Mouse (Mus musculus): ENCODE data around the gene Taf5l. TPM values are rescaled to one million over a fixed set of nuclear protein-coding genes. Genes with fewer than 3 reads are reported as not detected.

Gene Taf5l
- 18.0 and 21.0 TPM in 2 replicates for polyA plus RNA-seq (2015; fragmentation: Nextera tagmentation; extraction: Ambion mirVana)

- Histone ChIP-seq H3K9ac (ENCODE audit: low read length) (peak within 1 kb of the TSS; percentile 87), H3K4me3 (ENCODE audit: low read depth, low read length) (peak within 1 kb of the TSS; percentile 72), H3K36me3 (ENCODE audit: control insufficient read depth, insufficient read depth, low read length) (peaks cover 2% of the 10 kb centered on the region; the same call in 1 of the 2 replicates), H3K4me1 (replicated peaks; ENCODE audit: control insufficient read depth, insufficient read depth) (0 out of 2 replicates have a peak, but pooled peaks cover 3% of the 10 kb centered on the region), H3K27me3 (ENCODE audit: control insufficient read depth, insufficient read depth, low read length) (no peaks in the 10 kb centered on the region), H3K9me3 (ENCODE audit: control insufficient read depth, low read length) (no peaks in the 10 kb centered on the region), H3K4me2 (replicated peaks; ENCODE audit: low read depth) (peak within 1 kb of the TSS; percentile 82), H3K27ac (replicated peaks) (peak within 1 kb of the TSS; percentile 92)
- peak; percentile 94 for DNase-seq (ENCODE audit: low spot score)
- peak; percentile 93 for ATAC-seq (ENCODE audit: low FRiP score, low TSS enrichment)
- TF ChIP-seq CTCF (IDR thresholded peaks at IDR 0.05; ENCODE audit: low read depth) (no peak), EP300 (optimal IDR thresholded peaks at IDR 0.05) (no peak)
- under 1% methylated on average over 56 of the region's 74 CpGs for WGBS
These were observed at the start of gene Taf5l, which contains the start of gene Urb2 for GRCm38 (mm10) chr8:124021237-124022227. Gene Taf5l (minus strand): TSS chr8:124021397. Gene Urb2 (plus strand): TSS chr8:124021508.

GRCm38 (mm10) chr8:124070363-124071324 is 49.4 kb upstream of the Taf5l start:
- Histone ChIP-seq H3K4me1 (replicated peaks; ENCODE audit: control insufficient read depth, insufficient read depth) (no peaks in the 10 kb centered on the region), H3K4me3 (ENCODE audit: low read depth, low read length) (no peak overlapping the region), H3K9me3 (ENCODE audit: control insufficient read depth, low read length) (no peaks in the 10 kb centered on the region), H3K4me2 (replicated peaks; ENCODE audit: low read depth) (no peak overlapping the region), H3K27ac (replicated peaks) (no peak overlapping the region), H3K36me3 (ENCODE audit: control insufficient read depth, insufficient read depth, low read length) (no peaks in the 10 kb centered on the region), H3K9ac (ENCODE audit: low read length) (no peak overlapping the region), H3K27me3 (ENCODE audit: control insufficient read depth, insufficient read depth, low read length) (no peaks in the 10 kb centered on the region)
- no peak for ATAC-seq (ENCODE audit: low FRiP score, low TSS enrichment)
- DNase-seq (ENCODE audit: low spot score): no peak
- WGBS: 62% methylated on average over 18 of the region's 18 CpGs
- TF ChIP-seq CTCF (IDR thresholded peaks at IDR 0.05; ENCODE audit: low read depth): no peak
- no peak for TF ChIP-seq EP300 (optimal IDR thresholded peaks at IDR 0.05)

GRCm38 (mm10) chr8:124067059-124067750 is 46.0 kb upstream of the Taf5l start:
- TF ChIP-seq EP300 (optimal IDR thresholded peaks at IDR 0.05) (no peak), CTCF (IDR thresholded peaks at IDR 0.05; ENCODE audit: low read depth) (no peak)
- H3K36me3 ChIP-seq (ENCODE audit: control insufficient read depth, insufficient read depth, low read length): no peaks in the 10 kb centered on the region
- no peaks in the 10 kb centered on the region for H3K4me1 ChIP-seq (replicated peaks; ENCODE audit: control insufficient read depth, insufficient read depth)
- no peak overlapping the region for H3K4me3 ChIP-seq (ENCODE audit: low read depth, low read length)
- H3K9ac ChIP-seq (ENCODE audit: low read length): no peak overlapping the region
- whole genome bisulfite sequencing: 55% methylated on average over 4 of the region's 4 CpGs
- no peak overlapping the region for H3K27ac ChIP-seq (replicated peaks)
- H3K27me3 ChIP-seq (ENCODE audit: control insufficient read depth, insufficient read depth, low read length): no peaks in the 10 kb centered on the region
- no peak for DNase-seq (ENCODE audit: low spot score)
- H3K9me3 ChIP-seq (ENCODE audit: control insufficient read depth, low read length): no peaks in the 10 kb centered on the region
- no peak overlapping the region for H3K4me2 ChIP-seq (replicated peaks; ENCODE audit: low read depth)
- no peak for ATAC-seq (ENCODE audit: low FRiP score, low TSS enrichment)

GRCm38 (mm10) chr8:124066325-124067058 is 45.3 kb upstream of the Taf5l start:
- no peak overlapping the region for H3K4me2 ChIP-seq (replicated peaks; ENCODE audit: low read depth)
- no peak overlapping the region for H3K4me3 ChIP-seq (ENCODE audit: low read depth, low read length)
- no peaks in the 10 kb centered on the region for H3K9me3 ChIP-seq (ENCODE audit: control insufficient read depth, low read length)
- WGBS: 54% methylated on average over 4 of the region's 4 CpGs
- ATAC-seq (ENCODE audit: low FRiP score, low TSS enrichment) (no peak), DNase-seq (ENCODE audit: low spot score) (no peak)
- TF ChIP-seq EP300 (optimal IDR thresholded peaks at IDR 0.05): no peak
- peak; percentile 7; the same call in 1 of the 2 replicates for TF ChIP-seq CTCF (IDR thresholded peaks at IDR 0.05; ENCODE audit: low read depth)
- no peak overlapping the region for H3K9ac ChIP-seq (ENCODE audit: low read length)
- no peak overlapping the region for H3K27ac ChIP-seq (replicated peaks)
- H3K36me3 ChIP-seq (ENCODE audit: control insufficient read depth, insufficient read depth, low read length): no peaks in the 10 kb centered on the region
- H3K27me3 ChIP-seq (ENCODE audit: control insufficient read depth, insufficient read depth, low read length): no peaks in the 10 kb centered on the region
- no peaks in the 10 kb centered on the region for H3K4me1 ChIP-seq (replicated peaks; ENCODE audit: control insufficient read depth, insufficient read depth)
